Mouse (Mus musculus) CH12F3 (cell line): ENCODE measurements around the gene Lypd6b.

Source experiments
- in situ Hi-C: fragments of 300-500 bp; cut with MboI; formaldehyde crosslinking; loops from 2 replicates; pipeline ENCODE4 v1.14.3; 2020; ENCODE audit warnings: low sequenced_read_pairs

Gene Lypd6b

GRCm38 (mm10) chr2:49922810-49923209, 135.3 kb downstream of the Lypd6b start:
- in situ Hi-C loops, result no loop called here

DNA sequence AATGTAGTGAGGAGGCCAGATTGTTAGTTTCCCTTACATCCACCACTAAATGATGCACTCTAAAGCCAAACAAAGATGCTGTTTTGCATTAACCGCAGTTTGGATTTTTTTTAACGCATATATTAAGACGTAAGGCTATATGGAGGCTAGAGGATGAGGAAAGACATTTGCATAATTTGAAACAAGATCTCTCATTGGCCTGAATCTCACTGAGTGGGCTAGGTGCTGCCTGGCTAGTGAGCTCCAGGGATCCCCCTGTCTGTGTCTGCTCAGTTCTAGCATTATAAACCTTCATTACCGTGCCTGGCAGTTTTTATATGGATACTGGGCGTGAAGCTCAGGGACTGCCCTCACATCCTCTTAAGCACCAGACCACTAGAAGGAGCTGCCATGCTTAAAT, 138.7 kb downstream of the Lypd6b start:
- in situ Hi-C loops, result no loop called here

DNA sequence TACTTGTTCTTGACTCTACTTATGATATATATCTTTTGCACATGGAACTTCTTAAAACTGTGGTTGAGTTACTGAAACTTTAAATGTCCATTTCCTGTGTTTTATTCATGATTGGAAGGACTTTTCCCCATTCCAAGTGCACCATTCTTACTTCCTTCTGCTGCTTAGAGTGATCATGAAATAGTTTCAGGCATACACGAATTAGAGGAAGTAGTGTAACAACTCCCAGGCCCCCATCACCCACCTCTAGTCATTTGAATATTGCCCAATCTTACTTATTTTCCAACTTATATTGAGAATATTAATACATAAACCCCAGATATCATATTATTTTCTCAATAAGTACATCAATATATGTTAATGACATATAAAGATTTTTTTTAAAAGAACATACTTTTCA, 139.9 kb downstream of the Lypd6b start:
- in situ Hi-C loops, result no loop called here

- in situ Hi-C loops, result no loop called here
These were observed 142.4 kb downstream of the Lypd6b start for GRCm38 (mm10) chr2:49929931-49930330.

GRCm38 (mm10) chr2:49937621-49938020, 150.1 kb downstream of the Lypd6b start:
- in situ Hi-C loops, result no loop called here

DNA sequence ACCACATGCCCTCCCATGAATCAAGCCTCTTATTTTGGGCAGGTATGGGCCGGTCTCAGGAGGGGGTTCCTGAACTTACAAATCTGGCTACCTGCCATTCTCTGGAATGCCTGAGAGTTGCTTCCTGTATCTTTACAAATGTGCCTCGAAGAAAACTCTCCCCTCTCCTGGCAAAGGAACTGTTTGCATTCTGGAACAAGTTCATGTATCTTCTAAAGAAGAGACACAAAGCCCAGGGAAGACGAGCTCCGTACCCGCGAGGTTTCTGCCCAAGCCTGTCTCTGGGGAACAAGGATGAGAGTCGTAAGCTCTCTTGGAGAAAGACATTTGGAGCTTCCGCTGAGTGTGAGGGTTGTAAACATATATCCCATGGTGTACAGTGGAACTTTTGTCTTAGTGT, 150.8 kb downstream of the Lypd6b start:
- in situ Hi-C loops, result no loop called here

DNA sequence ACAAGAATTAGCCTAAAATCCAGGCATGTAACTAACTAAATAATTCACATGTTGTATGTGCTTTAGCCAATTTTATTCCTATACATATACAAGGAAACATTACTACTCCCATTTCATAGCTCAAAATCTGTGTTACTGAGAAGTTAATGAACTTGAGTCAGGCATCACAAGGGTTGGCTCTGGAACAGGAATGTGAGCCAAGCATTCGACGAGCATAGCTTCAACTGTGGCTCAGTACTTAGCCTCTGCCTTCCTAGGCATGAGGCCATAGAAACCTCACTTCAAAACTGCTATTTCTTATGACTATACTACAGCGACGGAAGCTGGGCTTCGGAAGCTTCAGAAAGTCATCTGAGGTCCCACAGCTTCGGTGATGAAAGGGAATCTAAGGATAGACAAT, 152.9 kb downstream of the Lypd6b start:
- in situ Hi-C loops, result no loop called here

DNA sequence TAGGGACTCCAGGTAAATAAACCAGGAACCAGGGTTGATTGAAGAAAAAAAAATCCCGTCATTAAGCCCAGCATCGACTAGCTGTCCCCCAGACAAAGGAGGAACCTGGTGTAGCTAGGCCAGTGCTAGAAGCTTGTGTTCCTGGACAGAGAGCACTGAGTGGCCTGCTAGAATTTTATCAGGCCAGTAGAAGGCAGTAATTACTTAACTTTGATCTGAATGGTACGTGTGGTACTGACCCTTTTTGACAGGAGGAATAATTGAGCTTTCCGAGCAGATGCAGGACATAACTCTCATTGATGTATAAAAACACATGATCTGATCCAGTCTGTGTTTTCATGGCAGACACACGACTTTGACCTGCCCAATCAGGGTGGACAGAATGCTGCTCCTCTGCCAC, 154.6 kb downstream of the Lypd6b start:
- in situ Hi-C loops, result no loop called here

DNA sequence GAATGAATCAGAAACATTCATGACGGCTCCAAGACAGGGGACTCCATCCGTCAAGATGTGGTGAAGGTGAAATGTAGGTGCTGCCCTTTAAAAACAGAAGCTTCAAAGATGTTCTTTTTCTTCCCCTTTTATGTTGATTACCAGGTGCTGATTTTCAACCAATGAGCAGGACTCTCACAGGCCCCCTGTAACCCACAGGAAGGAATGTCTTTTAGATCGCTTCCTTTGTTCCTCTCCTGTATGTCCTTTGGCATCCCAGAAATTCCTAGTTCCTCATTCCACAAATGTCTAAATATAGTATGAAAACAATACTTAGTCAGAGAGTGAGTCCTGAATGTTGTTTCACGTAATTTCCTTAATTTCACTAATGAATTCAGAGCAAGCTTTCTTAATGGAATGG, 164.2 kb downstream of the Lypd6b start:
- in situ Hi-C loops, result no loop called here

DNA sequence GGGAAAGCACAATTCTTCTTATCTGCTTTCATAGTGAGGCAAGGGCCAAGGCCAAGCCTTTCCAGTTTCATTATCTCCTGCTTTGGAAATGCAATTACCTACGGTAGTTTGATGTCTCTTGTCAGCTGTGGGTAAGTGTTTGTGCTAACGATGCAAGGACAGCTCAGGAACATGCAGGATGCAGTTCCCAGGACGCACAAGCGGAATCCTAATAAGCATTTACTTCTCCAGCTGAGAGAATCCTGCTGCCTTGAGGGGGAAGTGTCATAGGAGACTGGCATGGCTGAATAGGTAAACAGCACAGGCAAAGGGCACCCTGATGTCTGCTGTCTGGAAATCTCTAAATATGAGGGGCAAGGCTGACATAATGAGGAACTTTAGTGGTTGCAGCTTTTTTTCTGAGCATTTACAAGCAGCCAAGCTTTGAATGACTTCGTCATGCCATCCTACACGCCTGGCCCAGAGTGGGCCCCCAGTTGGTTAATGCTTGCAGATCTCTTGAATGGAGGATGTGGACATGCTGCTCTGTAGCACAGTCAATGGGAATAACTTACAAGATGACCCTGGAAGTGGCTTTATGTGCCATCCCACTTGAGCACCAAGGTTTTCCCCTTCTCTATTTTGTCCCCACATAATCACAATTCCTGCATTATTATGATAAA, 165.3 kb downstream of the Lypd6b start:
- in situ Hi-C loops, result no loop called here

GRCm38 (mm10) chr2:49957449-49957848, 170.0 kb downstream of the Lypd6b start:
- in situ Hi-C loops, result no loop called here

- in situ Hi-C loops, result no loop called here
These were observed 174.5 kb downstream of the Lypd6b start for GRCm38 (mm10) chr2:49961991-49962390.

DNA sequence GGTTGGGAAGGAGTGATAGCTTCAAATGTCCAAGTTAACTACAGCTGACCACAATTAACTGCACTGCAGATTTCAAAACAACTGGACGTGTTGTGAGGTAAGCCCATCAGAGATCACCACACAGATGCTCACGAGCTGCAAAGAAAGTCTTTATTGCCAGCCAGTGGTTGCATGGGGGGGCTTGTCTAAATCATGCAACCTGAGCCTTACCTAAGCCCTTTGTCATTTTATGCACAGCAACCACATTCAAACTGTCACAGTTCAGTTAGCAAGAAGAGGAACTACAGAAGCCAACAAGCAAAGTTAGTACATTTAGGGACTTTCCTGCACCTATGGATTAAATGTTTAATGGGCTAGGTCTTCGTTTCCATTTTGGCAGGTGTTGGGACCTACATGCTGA, 177.4 kb downstream of the Lypd6b start:
- in situ Hi-C loops, result no loop called here

DNA sequence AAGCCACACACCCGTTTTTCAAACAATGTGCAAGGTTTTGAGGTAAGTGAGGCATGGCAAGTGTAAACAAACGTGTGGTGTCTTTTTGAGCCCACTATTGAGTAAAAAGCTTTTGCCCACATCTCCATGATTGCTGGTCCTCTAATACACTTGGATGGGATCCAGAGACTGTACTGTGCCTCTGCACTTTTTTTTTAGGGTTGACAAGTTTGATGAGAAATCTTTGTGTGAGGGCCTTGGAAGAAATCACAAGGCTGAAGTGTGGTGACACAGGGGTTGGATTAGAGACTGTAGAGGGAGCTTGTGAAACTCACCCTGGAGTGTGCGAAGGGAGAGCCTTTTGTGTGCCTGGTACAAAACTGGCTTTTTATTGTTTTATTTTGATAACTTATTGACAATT, 180.3 kb downstream of the Lypd6b start:
- in situ Hi-C loops, result no loop called here

GRCm38 (mm10) chr2:49970990-49971389, 183.5 kb downstream of the Lypd6b start:
- in situ Hi-C loops, result no loop called here

GRCm38 (mm10) chr2:49978606-49979005, 191.1 kb downstream of the Lypd6b start:
- in situ Hi-C loops, result no loop called here

DNA sequence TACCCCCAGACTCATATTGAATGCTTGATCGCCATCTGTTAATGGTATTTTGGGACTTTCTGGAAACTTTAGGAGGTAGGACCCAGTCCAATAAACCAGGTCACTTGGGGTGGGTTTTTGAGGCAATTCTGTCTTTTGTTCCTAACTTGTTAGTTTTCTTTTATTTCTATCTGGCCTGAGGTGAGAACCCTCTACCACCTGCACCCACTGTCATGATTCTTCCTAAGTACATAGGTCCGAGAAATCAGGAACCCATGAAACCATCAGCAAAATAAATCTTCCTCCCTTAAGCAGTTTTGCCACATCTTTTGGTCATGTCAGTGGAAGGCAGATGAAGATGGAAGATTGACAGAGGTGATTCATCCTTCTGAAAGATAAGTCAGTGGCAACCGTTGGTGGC, 192.5 kb downstream of the Lypd6b start:
- in situ Hi-C loops, result no loop called here

GRCm38 (mm10) chr2:49983021-49983420, 195.5 kb downstream of the Lypd6b start:
- in situ Hi-C loops, result no loop called here

DNA sequence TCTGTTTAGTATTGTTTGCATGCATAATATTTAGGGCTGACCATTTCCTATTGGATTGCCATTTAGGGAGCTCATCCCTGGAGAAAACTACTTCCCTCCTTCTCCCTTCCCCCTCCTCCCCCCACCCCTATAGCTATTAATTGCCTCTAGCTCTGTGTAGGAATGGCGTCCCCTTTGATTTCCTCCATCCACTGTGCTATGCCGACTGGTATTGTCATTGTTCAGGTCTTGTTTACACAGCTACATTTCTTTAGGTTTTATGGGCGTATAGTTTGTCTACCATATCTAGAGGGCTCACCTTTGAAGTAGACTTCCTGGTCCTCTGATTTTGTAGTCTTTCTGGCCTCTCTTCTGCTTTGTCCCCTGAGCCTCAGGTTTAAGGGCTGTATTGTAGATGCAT, 197.3 kb downstream of the Lypd6b start:
- in situ Hi-C loops, result no loop called here

DNA sequence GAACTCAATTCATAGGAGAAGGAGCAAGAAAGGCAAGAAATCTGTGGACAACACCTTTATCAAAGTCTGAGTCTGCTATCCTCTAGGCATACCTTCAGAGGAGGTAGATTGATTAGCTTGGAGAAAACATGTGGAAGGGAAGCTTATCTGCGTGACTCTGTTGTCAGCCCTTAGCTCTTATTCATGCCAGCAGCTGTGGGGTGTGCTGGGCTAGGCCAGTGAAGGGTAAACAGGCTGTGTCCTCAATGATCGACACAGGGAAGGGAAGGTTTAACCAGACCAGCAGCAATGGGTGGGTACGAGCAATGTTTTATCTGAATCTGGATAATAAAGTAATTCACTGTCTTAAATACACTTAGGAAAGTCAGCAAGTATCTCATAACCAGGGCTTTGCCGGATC, 208.4 kb downstream of the Lypd6b start:
- in situ Hi-C loops, result no loop called here

DNA sequence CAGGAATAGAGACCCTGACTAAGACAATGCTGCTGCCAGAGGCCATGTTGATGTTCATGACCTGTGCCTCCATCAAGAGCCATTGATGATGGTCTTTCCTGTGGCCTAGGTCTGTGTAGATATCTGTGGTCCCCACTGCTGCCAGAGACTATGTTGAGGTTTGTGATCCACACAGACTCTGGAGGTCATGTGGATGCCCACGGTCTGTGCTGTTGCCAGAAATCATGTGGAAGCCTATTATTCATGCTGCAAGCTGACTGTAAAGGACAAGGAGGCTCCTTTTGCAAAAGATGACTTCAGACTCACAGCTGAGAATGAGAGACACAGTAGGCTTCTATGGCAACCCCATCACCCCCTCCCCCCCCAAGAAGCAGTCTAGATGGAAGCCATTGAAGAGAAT, 209.7 kb downstream of the Lypd6b start:
- in situ Hi-C loops, result no loop called here
